ENCODE assay signal across 13 mouse cellular contexts in genomic region chr5:148059339-148059738, GRCm38 (mm10).
"Had no signal": no experiment of that assay in that cellular context is flagged by ENCODE, and none has a peak within 500 bp of the region (broad histone marks: within the 10 kb centered on the region; RNA-seq: fewer than 3 reads in every experiment).

No protein-coding gene starts in this region.

- DNase-seq: kidney, adult 2 months; kidney, postnatal 14 days; lung, adult 2 months; lung, postnatal 36 days; right cerebral cortex, postnatal 25 days; thymus, adult 2 months; thymus, postnatal 25 days had no signal

- H3K4me3 ChIP-seq: kidney, embryonic 15.5 days; limb, embryonic 10.5 days; liver, embryonic 15.5 days; midbrain, embryonic 10.5 days; midbrain, embryonic 15.5 days; neural tube, embryonic 13.5 days had no signal

- H3K27ac ChIP-seq: kidney, embryonic 15.5 days; limb, embryonic 10.5 days; liver, embryonic 15.5 days; midbrain, embryonic 10.5 days; midbrain, embryonic 15.5 days; neural tube, embryonic 13.5 days had no signal
